Mouse (Mus musculus) liver, embryonic 14.5 days (tissue): ENCODE results near the gene Vmn2r116. TPM values are rescaled to one million over a fixed set of nuclear protein-coding genes. Genes with fewer than 3 reads are reported as not detected.
"Not testable (repeated sequence)": the region's sequence is repeated elsewhere in the genome, so short reads cannot be mapped to it uniquely, and the experiment has no call there.

Source experiments
- ATAC-seq: fragments of 200-750 bp; cut with Nextera tagmentation; 2 replicates; pipeline ENCODE4 v1.8.0; 2017; ENCODE audit warnings: moderate number of reproducible peaks, mild to moderate bottlenecking, moderate library complexity; ENCODE audit not compliant: insufficient read depth
- DNase-seq, 3 experiments: peaks; one replicate each; pipeline ENCODE4 v3.0.0-alpha.2; 2012 to 2013; ENCODE audit warnings: low read depth in 3 of 3, low spot score in 3 of 3
- H3K27ac ChIP-seq: fragments of 300-500 bp; sonication (generic); 2 replicates; pipeline ENCODE4 v1.5.1; 2014; ENCODE audit warnings: moderate library complexity, mild to moderate bottlenecking, control low read depth, inconsistent platforms
- H3K27me3 ChIP-seq: fragments of 300-500 bp; sonication (generic); 2 replicates; pipeline ENCODE4 v1.6.1; 2014; ENCODE audit warnings: mild to moderate bottlenecking, low read length, moderate library complexity; ENCODE audit not compliant: control insufficient read depth, insufficient read depth
- H3K36me3 ChIP-seq: fragments of 300-500 bp; sonication (generic); replicated peaks from 2 replicates; pipeline ENCODE4 v1.6.1; 2014; ENCODE audit warnings: low read depth; ENCODE audit not compliant: control insufficient read depth, insufficient read depth
- H3K4me1 ChIP-seq, 2 experiments: fragments of 200-500 bp in 1 of 2; fragments of 300-500 bp in 1 of 2; sonication (generic) in 1 of 2; replicated peaks; 2 replicates each; pipeline ENCODE4 v1.6.1; 2012 to 2014; ENCODE audit warnings: antibody characterized with exemption in 1 of 2, inconsistent platforms in 1 of 2, low read length in 1 of 2; ENCODE audit not compliant: control insufficient read depth in 2 of 2, insufficient read depth in 2 of 2
- H3K4me2 ChIP-seq: fragments of 300-500 bp; sonication (generic); 2 replicates; pipeline ENCODE4 v1.6.1; 2014; ENCODE audit warnings: low read depth, mild to moderate bottlenecking, control low read depth, moderate library complexity
- H3K4me3 ChIP-seq, 2 experiments: fragments of 200-500 bp in 1 of 2; fragments of 300-500 bp in 1 of 2; sonication (generic) in 1 of 2; 2 replicates each; pipeline ENCODE4 v1.5.1; 2012 to 2014; ENCODE audit warnings: low read depth in 2 of 2, low read length in 2 of 2, mild to moderate bottlenecking in 2 of 2, control low read depth in 1 of 2, inconsistent platforms in 1 of 2, moderate library complexity in 1 of 2; ENCODE audit not compliant: insufficient read depth in 1 of 2
- H3K9ac ChIP-seq: fragments of 300-500 bp; sonication (generic); replicated peaks from 2 replicates; pipeline ENCODE4 v1.6.1; 2014; ENCODE audit warnings: mild to moderate bottlenecking, control low read depth, moderate library complexity
- H3K9me3 ChIP-seq: fragments of 300-500 bp; sonication (generic); 2 replicates; pipeline ENCODE4 v1.6.1; 2016; ENCODE audit warnings: low read length, mixed read lengths; ENCODE audit not compliant: control insufficient read depth
- CTCF ChIP-seq: IDR thresholded peaks from 2 replicates; pipeline ENCODE4 v1.5.1; 2016; ENCODE audit warnings: antibody characterized with exemption, low read depth, control low read depth
- EP300 ChIP-seq: IDR thresholded peaks from 2 replicates; pipeline ENCODE4 v1.6.1; 2016; ENCODE audit warnings: antibody characterized with exemption, low read depth
- WGBS: fragments of 180-500 bp; shearing (Covaris S2); extraction: QIAGEN DNeasy Blood & Tissue Kit; methylation state at CpG from one replicate; pipeline ENCODE4 v1.1.7; 2014; ENCODE audit not compliant: insufficient replicate concordance; 5-methylcytosine and 5-hydroxymethylcytosine counted together
- polyA plus RNA-seq, 2 experiments: library from polyadenylated mRNA; depleted of rRNA in 1 of 2; stranded (reverse) in 1 of 2; unstranded in 1 of 2; fragments of >200 nt; fragmentation: Nextera tagmentation in 1 of 2; extraction: Ambion mirVana in 1 of 2; gene quantifications; 2 replicates each; pipeline versions ENCODE4 v1.2.1 to v1.2.3; 2012 to 2014

Gene Vmn2r116
- polyA plus RNA-seq (2012; rRNA removed) = not detected in 2 replicates
- not detected in 2 replicates for polyA plus RNA-seq (2014; fragmentation: Nextera tagmentation; extraction: Ambion mirVana)

GRCm38 (mm10) chr17:23384304-23384703, at the start of gene Vmn2r116:
Gene Vmn2r116, plus strand, starts transcription at chr17:23384604.
- not testable (repeated sequence) for ATAC-seq, H3K4me2 ChIP-seq, H3K27me3 ChIP-seq, H3K27ac ChIP-seq, H3K4me3 ChIP-seq, H3K9ac ChIP-seq, H3K4me1 ChIP-seq, H3K9me3 ChIP-seq, DNase-seq, H3K36me3 ChIP-seq

GRCm38 (mm10) chr17:23343441-23343840, 41.0 kb upstream of the Vmn2r116 start, which contains the start of gene Vmn2r115:
Gene Vmn2r115, plus strand, starts transcription at chr17:23343741.
- not testable (repeated sequence) for H3K9ac ChIP-seq, ATAC-seq

DNA sequence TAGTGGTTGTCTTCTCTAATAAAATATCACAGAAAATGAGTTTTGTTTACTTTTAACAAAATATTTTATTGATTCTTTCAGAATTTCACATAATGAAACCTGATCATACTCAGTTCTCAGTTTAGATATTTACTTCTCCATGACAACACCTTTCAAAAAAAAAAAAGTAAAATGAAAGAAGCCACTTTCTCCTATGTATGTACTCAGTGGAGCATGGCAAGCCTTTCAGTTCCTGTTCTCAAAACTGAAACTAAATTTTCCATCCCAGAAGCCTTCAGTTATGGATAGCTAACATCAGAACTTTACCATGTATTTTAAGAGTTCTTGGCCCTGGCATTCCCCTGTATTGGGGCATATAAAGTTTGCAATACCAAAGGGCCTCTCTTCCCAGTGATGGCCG, 32.8 kb upstream of the Vmn2r116 start:
- WGBS = 20% methylated on average over 1 of the region's 1 CpGs
- H3K27ac ChIP-seq = no peak overlapping the region
- H3K4me2 ChIP-seq = no peak overlapping the region
- TF ChIP-seq CTCF (no peak), EP300 (no peak)
- no peak overlapping the region for H3K4me3 ChIP-seq
- no peaks in the 10 kb centered on the region for H3K27me3 ChIP-seq
- no peaks in the 10 kb centered on the region for H3K36me3 ChIP-seq
- ATAC-seq = no peak
- no peaks in the 10 kb centered on the region for H3K4me1 ChIP-seq
- DNase-seq = no peak
- H3K9ac ChIP-seq = no peak overlapping the region
- no peaks in the 10 kb centered on the region for H3K9me3 ChIP-seq

More at GRCm38 (mm10) chr17:23343441-23343840, 41.0 kb upstream of the Vmn2r116 start, which contains the start of gene Vmn2r115:
- not testable (repeated sequence) for H3K9me3 ChIP-seq, H3K4me3 ChIP-seq, H3K4me2 ChIP-seq, H3K27me3 ChIP-seq, H3K4me1 ChIP-seq, DNase-seq, H3K36me3 ChIP-seq, H3K27ac ChIP-seq
- WGBS = 47% methylated on average over 2 of the region's 2 CpGs

GRCm38 (mm10) chr17:23433150-23433679, 48.8 kb downstream of the Vmn2r116 start:
- TF ChIP-seq EP300 = no peak
- TF ChIP-seq CTCF = no peak
- DNase-seq = no peak
- no peak overlapping the region for H3K4me3 ChIP-seq
- no peaks in the 10 kb centered on the region for H3K36me3 ChIP-seq
- H3K9me3 ChIP-seq = peaks cover 2% of the 10 kb centered on the region; the same call in 1 of the 2 replicates
- H3K27ac ChIP-seq = no peak overlapping the region
- no peak overlapping the region for H3K9ac ChIP-seq
- WGBS = 62% methylated on average over 6 of the region's 6 CpGs
- ATAC-seq = no peak
- H3K4me2 ChIP-seq = no peak overlapping the region
- no peaks in the 10 kb centered on the region for H3K27me3 ChIP-seq
- no peaks in the 10 kb centered on the region for H3K4me1 ChIP-seq

Other genes starting within 250 kb of the Vmn2r116 start
- gene Zfp40, start 191.4 kb upstream of the Vmn2r116 start, polyA plus RNA-seq (2012; rRNA removed) = 0.58 and 0.98 TPM in 2 replicates
- gene Zfp40, start 191.4 kb upstream of the Vmn2r116 start, polyA plus RNA-seq (2014; fragmentation: Nextera tagmentation; extraction: Ambion mirVana) = 1.3 and 1.4 TPM in 2 replicates
- gene Vmn2r114, start 72.1 kb upstream of the Vmn2r116 start, polyA plus RNA-seq (2012; rRNA removed) = not detected in 2 replicates
- not detected in 2 replicates for gene Vmn2r114, start 72.1 kb upstream of the Vmn2r116 start, polyA plus RNA-seq (2014; fragmentation: Nextera tagmentation; extraction: Ambion mirVana)
- gene Vmn2r115, start 40.9 kb upstream of the Vmn2r116 start, polyA plus RNA-seq (2012; rRNA removed) = not detected in 2 replicates
- gene Vmn2r115, start 40.9 kb upstream of the Vmn2r116 start, polyA plus RNA-seq (2014; fragmentation: Nextera tagmentation; extraction: Ambion mirVana) = not detected in 2 replicates
- not detected in 2 replicates for gene Vmn2r117, start 95.1 kb downstream of the Vmn2r116 start, polyA plus RNA-seq (2012; rRNA removed)
- not detected in 2 replicates for gene Vmn2r117, start 95.1 kb downstream of the Vmn2r116 start, polyA plus RNA-seq (2014; fragmentation: Nextera tagmentation; extraction: Ambion mirVana)
- 3.7 and 4.1 TPM in 2 replicates for gene Zfp213, start 179.6 kb downstream of the Vmn2r116 start, polyA plus RNA-seq (2012; rRNA removed)
- 4.1 and 4.8 TPM in 2 replicates for gene Zfp213, start 179.6 kb downstream of the Vmn2r116 start, polyA plus RNA-seq (2014; fragmentation: Nextera tagmentation; extraction: Ambion mirVana)
- 1.9 and 2.0 TPM in 2 replicates for gene Zfp13, start 214.9 kb downstream of the Vmn2r116 start, polyA plus RNA-seq (2012; rRNA removed)
- gene Zfp13, start 214.9 kb downstream of the Vmn2r116 start, polyA plus RNA-seq (2014; fragmentation: Nextera tagmentation; extraction: Ambion mirVana) = 1.3 TPM in 2 replicates
- not detected in 2 replicates for gene Zscan10, start 216.3 kb downstream of the Vmn2r116 start, polyA plus RNA-seq (2012; rRNA removed)
- not detected in 2 replicates for gene Zscan10, start 216.3 kb downstream of the Vmn2r116 start, polyA plus RNA-seq (2014; fragmentation: Nextera tagmentation; extraction: Ambion mirVana)